Mouse (Mus musculus) liver, embryonic 14.5 days (tissue): Measurements from ENCODE around the gene Gm45194.

Experiments used
- CTCF ChIP-seq: IDR thresholded peaks from 2 replicates; pipeline ENCODE4 v1.5.1; 2016; ENCODE audit warnings: antibody characterized with exemption, low read depth, control low read depth
- EP300 ChIP-seq: IDR thresholded peaks from 2 replicates; pipeline ENCODE4 v1.6.1; 2016; ENCODE audit warnings: antibody characterized with exemption, low read depth

- TF ChIP-seq CTCF (no peak), EP300 (no peak)
Observed at GRCm38 (mm10) chrX:112255513-112255912, 364.3 kb downstream of the Gm45194 start.
